Mouse (Mus musculus) MEL (cell line): ENCODE data around the gene Ccdc126. TPM values are rescaled to one million over a fixed set of nuclear protein-coding genes. Genes with fewer than 3 reads are reported as not detected.

Source experiments
- DNase-seq: peaks from one replicate; pipeline ENCODE4 v3.0.0; 2011; ENCODE audit warnings: low read depth, low spot score
- H3K27ac ChIP-seq: 2 replicates; pipeline ENCODE4 v1.5.1; 2012; ENCODE audit warnings: low read depth, mild to moderate bottlenecking, control low read depth, low read length, moderate library complexity; ENCODE audit not compliant: control insufficient read depth
- H3K27me3 ChIP-seq, 2 experiments: fragments of 150-350 bp in 1 of 2; sonication (generic) in 1 of 2; 2 replicates each; pipeline ENCODE4 v1.6.1; 2012; ENCODE audit warnings: low read length in 2 of 2, mild to moderate bottlenecking in 2 of 2, improper control_type of control experiment in 1 of 2, moderate library complexity in 1 of 2; ENCODE audit not compliant: insufficient read depth in 2 of 2, control insufficient read depth in 1 of 2
- H3K36me3 ChIP-seq, 2 experiments: 2 replicates each; pipeline ENCODE4 v1.6.1; 2012 to 2014; ENCODE audit warnings: low read length in 2 of 2, improper control_type of control experiment in 1 of 2, inconsistent platforms in 1 of 2, mild to moderate bottlenecking in 1 of 2; ENCODE audit not compliant: insufficient read depth in 2 of 2, control insufficient read depth in 1 of 2
- H3K4me1 ChIP-seq, 2 experiments: fragments of 150-350 bp in 1 of 2; sonication (generic) in 1 of 2; 2 replicates each; pipeline ENCODE4 v1.6.1; 2012; ENCODE audit warnings: low read length in 2 of 2, improper control_type of control experiment in 1 of 2, mild to moderate bottlenecking in 1 of 2; ENCODE audit not compliant: insufficient read depth in 2 of 2, control insufficient read depth in 1 of 2
- H3K4me3 ChIP-seq, 2 experiments: fragments of 150-350 bp in 1 of 2; sonication (generic) in 1 of 2; 2 replicates each; pipeline ENCODE4 v1.5.1; 2012; ENCODE audit warnings: low read depth in 2 of 2, low read length in 2 of 2, mild to moderate bottlenecking in 2 of 2, moderate library complexity in 2 of 2, control low read depth in 1 of 2, improper control_type of control experiment in 1 of 2; ENCODE audit not compliant: control insufficient read depth in 1 of 2, insufficient read depth in 1 of 2
- H3K79me2 ChIP-seq: 2 replicates; pipeline ENCODE4 v1.6.1; 2012; ENCODE audit warnings: mild to moderate bottlenecking, low read length, moderate library complexity; ENCODE audit not compliant: control insufficient read depth, poor library complexity, insufficient read depth
- H3K9ac ChIP-seq: 2 replicates; pipeline ENCODE4 v1.6.1; 2012; ENCODE audit warnings: low read depth, mild to moderate bottlenecking, control low read depth, low read length, moderate library complexity; ENCODE audit not compliant: control insufficient read depth, poor library complexity, severe bottlenecking
- H3K9me3 ChIP-seq: fragments of 150-350 bp; sonication (generic); replicated peaks from 2 replicates; pipeline ENCODE4 v1.6.1; 2012; ENCODE audit warnings: mild to moderate bottlenecking, low read length, improper control_type of control experiment, moderate library complexity; ENCODE audit not compliant: insufficient read depth
- CTCF ChIP-seq, 3 experiments: IDR thresholded peaks in 2 of 3; conservative IDR thresholded peaks in 1 of 3; 2 replicates each; pipeline ENCODE4 v1.5.1; 2011 to 2012; ENCODE audit warnings: low read length in 3 of 3, low read depth in 2 of 3, mild to moderate bottlenecking in 2 of 3, improper control_type of control experiment in 1 of 3, inconsistent platforms in 1 of 3, mixed read lengths in 1 of 3, moderate library complexity in 1 of 3; ENCODE audit not compliant: control insufficient read depth in 1 of 3, insufficient read depth in 1 of 3, poor library complexity in 1 of 3, severe bottlenecking in 1 of 3
- GATA1 ChIP-seq: IDR thresholded peaks from 2 replicates; pipeline ENCODE4 v1.6.1; 2011; ENCODE audit warnings: low read depth, low read length, improper control_type of control experiment
- HCFC1 ChIP-seq: IDR thresholded peaks from 2 replicates; pipeline ENCODE4 v1.6.1; 2012; ENCODE audit warnings: low read depth, mild to moderate bottlenecking, inconsistent platforms, low read length, improper control_type of control experiment, moderate library complexity
- MAX ChIP-seq: IDR thresholded peaks from 2 replicates; pipeline ENCODE4 v1.6.1; 2011; ENCODE audit warnings: low read length, improper control_type of control experiment
- MAZ ChIP-seq: IDR thresholded peaks from 2 replicates; pipeline ENCODE4 v1.6.1; 2012; ENCODE audit warnings: low read depth, mild to moderate bottlenecking, inconsistent platforms, low read length, improper control_type of control experiment
- POLR2AphosphoS2 ChIP-seq: IDR thresholded peaks from 2 replicates; pipeline ENCODE4 v1.6.1; 2011; ENCODE audit warnings: low read length, improper control_type of control experiment
- POLR2AphosphoS5 ChIP-seq: IDR thresholded peaks from 2 replicates; pipeline ENCODE4 v1.6.1; 2012; ENCODE audit warnings: low read depth, borderline replicate concordance, mild to moderate bottlenecking, inconsistent platforms, low read length, moderate library complexity, mixed read lengths
- RAD21 ChIP-seq: IDR thresholded peaks from 2 replicates; pipeline ENCODE4 v1.6.1; 2011; ENCODE audit warnings: mild to moderate bottlenecking, low read depth, low read length, improper control_type of control experiment
- RCOR1 ChIP-seq: IDR thresholded peaks from 2 replicates; pipeline ENCODE4 v1.6.1; 2012; ENCODE audit warnings: low read depth, mild to moderate bottlenecking, inconsistent platforms, low read length, improper control_type of control experiment
- TAL1 ChIP-seq: IDR thresholded peaks from 2 replicates; pipeline ENCODE4 v1.6.1; 2012; ENCODE audit warnings: mild to moderate bottlenecking, inconsistent platforms, low read length, moderate library complexity, mixed read lengths
- ZC3H11A ChIP-seq: IDR thresholded peaks from 2 replicates; pipeline ENCODE4 v1.6.1; 2012; ENCODE audit warnings: low read depth, mild to moderate bottlenecking, inconsistent platforms, low read length, improper control_type of control experiment
- ZMIZ1 ChIP-seq: IDR thresholded peaks from 2 replicates; pipeline ENCODE4 v1.6.1; 2012; ENCODE audit warnings: low read depth, mild to moderate bottlenecking, inconsistent platforms, low read length, improper control_type of control experiment, moderate library complexity
- polyA plus RNA-seq, 2 experiments: library from polyadenylated mRNA; stranded (reverse) in 1 of 2; unstranded in 1 of 2; fragments of >175 nt in 1 of 2; fragments of >200 nt in 1 of 2; gene quantifications; 2 replicates each; pipeline versions ENCODE4 v1.2.1 to v1.2.4; 2012; ENCODE audit warnings: low replicate concordance in 2 of 2, low read depth in 1 of 2; ENCODE audit not compliant: insufficient read length in 2 of 2, insufficient read depth in 1 of 2, missing spikeins in 1 of 2
- total RNA-seq: library from RNA; depleted of rRNA; stranded (reverse); fragments of 300-350 nt; gene quantifications from 2 replicates; pipeline ENCODE4 v1.2.3, GENCODE M21; 2012

Gene Ccdc126
- total and polyA plus RNA-seq, 3 experiments: 3.8 to 3.9 TPM; not detected in 1

DNA sequence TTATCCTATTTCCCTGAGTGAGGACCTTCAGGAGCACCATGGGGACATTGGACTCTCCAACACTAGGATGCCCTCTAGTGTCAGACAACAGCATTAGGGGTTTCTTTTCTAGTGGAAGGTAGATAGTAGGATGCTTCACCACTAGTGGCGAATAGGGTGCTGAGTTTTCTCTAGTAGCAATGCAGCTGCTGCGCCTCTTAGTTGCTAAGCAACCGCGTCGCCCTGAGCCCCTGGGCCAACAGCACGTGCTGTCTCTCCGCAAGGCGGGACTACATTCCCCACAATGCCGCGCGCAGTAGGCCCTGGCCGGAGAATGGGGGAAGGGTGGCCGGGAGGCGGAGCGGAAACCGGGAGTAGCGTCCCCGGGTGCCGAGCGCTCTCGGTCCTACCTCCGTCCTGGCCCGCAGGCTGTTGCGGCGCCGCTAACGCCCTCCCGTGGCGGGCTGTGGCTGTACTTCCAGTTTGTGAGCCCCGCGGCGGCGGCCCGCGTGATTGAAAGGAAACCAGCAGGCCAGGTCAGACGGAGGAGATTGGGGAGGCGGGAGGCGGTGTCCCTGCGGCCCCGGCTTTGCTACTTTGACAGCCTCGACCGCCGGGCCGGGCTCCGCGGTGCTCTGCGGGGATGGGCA, at the start of gene Ccdc126 (continued):
- TF ChIP-seq HCFC1: peak; percentile 98
- TF ChIP-seq ZMIZ1: no peak
- no peak for TF ChIP-seq GATA1
- no peak for TF ChIP-seq TAL1

DNA sequence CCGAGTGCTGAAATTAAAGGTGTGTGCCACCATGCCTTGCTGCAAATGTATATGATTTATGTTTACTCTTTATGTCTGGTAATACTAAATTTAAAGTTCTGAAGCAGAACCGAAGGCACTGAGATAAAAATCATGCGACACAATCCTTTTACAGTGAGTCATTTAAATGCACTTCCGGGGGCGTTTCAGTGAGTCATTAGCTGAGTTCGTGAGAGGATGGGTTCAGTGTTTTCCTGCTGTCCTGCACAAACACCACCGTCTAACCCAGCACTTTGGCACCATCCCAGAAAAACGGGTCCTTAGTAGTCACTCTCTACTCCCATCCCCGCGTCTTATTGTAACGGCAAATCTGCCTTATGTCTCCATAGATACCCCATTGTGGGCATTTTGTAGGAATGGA, 49.2 kb upstream of the Ccdc126 start:
- no peaks in the 10 kb centered on the region; a peak in 1 of 4 replicates for H3K27me3 ChIP-seq
- 0 out of 4 replicates have a peak, but pooled peaks cover 0 to under 1% of the 10 kb centered on the region in 2 experiments for H3K36me3 ChIP-seq
- TF ChIP-seq RCOR1 (no peak), POLR2AphosphoS5 (no peak), POLR2AphosphoS2 (no peak), GATA1 (0 out of 2 replicates have a peak, but pooled peaks have one; percentile 28), MAZ (no peak), RAD21 (no peak)
- H3K4me3 ChIP-seq: peak overlapping the region; percentile 12 to 54; a peak in 2 of 4 replicates
- H3K27ac ChIP-seq: no peak overlapping the region
- no peak overlapping the region for H3K9ac ChIP-seq
- no peaks in the 10 kb centered on the region; a peak in 1 of 4 replicates for H3K4me1 ChIP-seq
- no peaks in the 10 kb centered on the region for H3K79me2 ChIP-seq
- DNase-seq: peak; percentile 53
- H3K9me3 ChIP-seq: no peaks in the 10 kb centered on the region

DNA sequence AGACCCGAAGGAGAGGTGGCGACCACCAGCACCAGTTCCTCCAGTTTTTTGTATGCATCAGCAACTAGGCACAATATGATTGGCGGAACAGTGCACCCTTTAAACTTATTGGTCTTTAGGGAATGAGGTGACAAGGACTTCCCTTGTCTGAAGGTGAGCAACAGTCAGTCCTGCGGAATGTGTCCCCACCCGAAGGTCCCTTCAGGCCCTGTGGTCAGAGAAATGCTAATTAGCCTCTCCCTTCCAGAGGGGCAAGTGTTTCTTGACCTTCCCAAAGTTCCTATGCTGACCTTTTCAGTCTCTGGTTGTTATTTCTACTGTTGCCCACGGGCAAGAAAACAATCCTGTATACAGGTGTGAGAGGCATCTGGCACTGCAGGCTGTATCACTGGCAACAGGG, 47.3 kb upstream of the Ccdc126 start:
- H3K27ac ChIP-seq: no peak overlapping the region

DNA sequence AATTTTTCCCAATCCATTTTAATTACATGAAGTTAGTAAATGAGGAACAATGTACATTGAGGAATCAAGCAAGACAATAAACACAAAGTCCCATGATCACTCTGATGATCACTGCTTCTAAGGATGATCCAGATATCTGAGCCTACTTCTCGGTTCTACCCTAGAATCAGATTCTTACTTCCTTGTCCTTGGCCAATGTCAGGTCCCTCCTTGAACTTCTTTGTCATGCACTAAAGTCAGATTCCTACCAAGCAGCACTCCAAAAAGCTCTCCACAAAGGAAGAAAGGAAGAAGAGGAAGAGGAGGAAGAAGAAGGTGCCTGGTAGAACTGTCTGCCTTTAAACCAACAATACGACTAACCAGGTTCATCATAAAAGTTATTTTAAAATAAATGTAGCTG, 46.2 kb upstream of the Ccdc126 start:
- no peaks in the 10 kb centered on the region for H3K36me3 ChIP-seq
- no peak overlapping the region for H3K27ac ChIP-seq
- no peaks in the 10 kb centered on the region; a peak in 1 of 4 replicates for H3K27me3 ChIP-seq
- H3K4me1 ChIP-seq: no peaks in the 10 kb centered on the region; a peak in 1 of 4 replicates
- H3K4me3 ChIP-seq: no peak overlapping the region
- H3K9ac ChIP-seq: no peak overlapping the region
- H3K9me3 ChIP-seq: no peaks in the 10 kb centered on the region
- no peak for TF ChIP-seq CTCF (IDR thresholded peaks at IDR 0.05 in 2 of 3, conservative IDR thresholded peaks at IDR 0.05 in 1 of 3; ENCODE audit: control insufficient read depth in 1 of 3, insufficient read depth in 1 of 3, low read depth in 2 of 3, low read length in 3 of 3, poor library complexity in 1 of 3, severe bottlenecking in 1 of 3)
- no peak for DNase-seq
- no peaks in the 10 kb centered on the region for H3K79me2 ChIP-seq

More for the DNA sequence above, 47.3 kb upstream of the Ccdc126 start:
- Histone ChIP-seq H3K4me3 (no peak overlapping the region), H3K9me3 (no peaks in the 10 kb centered on the region), H3K79me2 (no peaks in the 10 kb centered on the region), H3K27me3 (no peaks in the 10 kb centered on the region; a peak in 1 of 4 replicates), H3K9ac (no peak overlapping the region), H3K4me1 (no peaks in the 10 kb centered on the region; a peak in 1 of 4 replicates)
- TF ChIP-seq ZC3H11A (no peak), MAX (no peak), RCOR1 (no peak), ZMIZ1 (no peak)
- TF ChIP-seq, all 39 proteins: peak for 0
- H3K36me3 ChIP-seq: no peaks in the 10 kb centered on the region
- no peak for DNase-seq
